Comparison of ENCODE assay signal across 8 mouse cellular contexts in genomic region chr4:133378236-133379045, GRCm38 (mm10). TPM values are rescaled to one million over a fixed set of nuclear protein-coding genes. Genes with fewer than 3 reads are reported as not detected.
DNase-seq lines count a peak whose midpoint lies in the region; ATAC-seq and TF ChIP-seq lines count a peak whose summit lies in the region.

No protein-coding gene starts in this region.

- in situ Hi-C loops in ES-E14 (cut with MboI; ENCODE audit: low sequenced_read_pairs in 2 of 2, unreplicated experiment in 2 of 2) = no loop called here

- 0 out of 2 replicates have a peak, but pooled peaks have one; percentile 11 for ATAC-seq in kidney, postnatal 0 days (replicated peaks; ENCODE audit: low FRiP score, low read depth)
- no peak for ATAC-seq in forebrain, embryonic 16.5 days
- peak; percentile 66 for ATAC-seq in limb, embryonic 14.5 days (ENCODE audit: low FRiP score, low read depth)

- peaks cover 38% of the 10 kb centered on the region for H3K4me1 ChIP-seq in kidney, postnatal 0 days (replicated peaks; ENCODE audit: insufficient read depth, low read length)
- peaks cover 12 to 32% of the 10 kb centered on the region in 2 experiments for H3K4me1 ChIP-seq in ES-E14 (ENCODE audit: control insufficient read depth in 2 of 2, insufficient read depth in 2 of 2, low read length in 2 of 2, poor library complexity in 1 of 2)
- H3K4me1 ChIP-seq in brown adipose tissue, adult 24 weeks (ENCODE audit: control insufficient read depth, insufficient read depth, insufficient read length, low read length) = peaks cover 17% of the 10 kb centered on the region
- H3K4me1 ChIP-seq in forebrain, embryonic 16.5 days (replicated peaks; ENCODE audit: control insufficient read depth, insufficient read depth, low read length) = peaks cover 21% of the 10 kb centered on the region
- H3K4me1 ChIP-seq in limb, embryonic 14.5 days (ENCODE audit: control insufficient read depth, insufficient read depth, low read length) = peaks cover 45% of the 10 kb centered on the region

- no peaks in the 10 kb centered on the region for H3K27me3 ChIP-seq in kidney, postnatal 0 days (ENCODE audit: insufficient read depth, low read length)
- H3K27me3 ChIP-seq in forebrain, embryonic 16.5 days (replicated peaks; ENCODE audit: control insufficient read depth, insufficient read depth, low read length) = no peaks in the 10 kb centered on the region
- H3K27me3 ChIP-seq in limb, embryonic 14.5 days (ENCODE audit: control insufficient read depth, insufficient read depth, low read length) = no peaks in the 10 kb centered on the region

- DNase-seq in kidney, postnatal 0 days (ENCODE audit: low spot score) = peak; percentile 53
- DNase-seq in kidney, adult 11 months = no peak
- no peak for DNase-seq in ES-E14 (ENCODE audit: low read depth, low spot score)
- DNase-seq in limb, embryonic 14.5 days (ENCODE audit: low spot score) = peak; percentile 43
- DNase-seq in retina, embryonic 14.5 days (ENCODE audit: low spot score) = peak; percentile 52
- DNase-seq in frontal cortex, postnatal 10 days (ENCODE audit: low spot score in 2 of 2) = no peak

- H3K4me3 ChIP-seq in kidney, postnatal 0 days (replicated peaks; ENCODE audit: low read depth, low read length) = no peak overlapping the region
- H3K4me3 ChIP-seq in ES-E14 (ENCODE audit: insufficient read depth in 1 of 2, low read depth in 1 of 2, low read length in 2 of 2, poor library complexity in 1 of 2, severe bottlenecking in 1 of 2) = no peak overlapping the region
- H3K4me3 ChIP-seq in brown adipose tissue, adult 24 weeks (ENCODE audit: insufficient read depth, low read depth, low read length) = no peak overlapping the region
- H3K4me3 ChIP-seq in forebrain, embryonic 16.5 days (replicated peaks; ENCODE audit: low read length) = no peak overlapping the region
- no peak overlapping the region for H3K4me3 ChIP-seq in limb, embryonic 14.5 days (replicated peaks; ENCODE audit: low read length)

- H3K9ac ChIP-seq in kidney, postnatal 0 days (ENCODE audit: low read depth, low read length) = no peak overlapping the region
- peak overlapping the region; percentile 3; the same call in 1 of the 2 replicates for H3K9ac ChIP-seq in ES-E14 (ENCODE audit: insufficient read depth, low read depth, low read length, poor library complexity, severe bottlenecking)
- H3K9ac ChIP-seq in forebrain, embryonic 16.5 days (replicated peaks; ENCODE audit: low read depth, low read length) = peak overlapping the region; percentile 17; the same call in 1 of the 2 replicates
- peak overlapping the region; percentile 18; the same call in 1 of the 2 replicates for H3K9ac ChIP-seq in limb, embryonic 14.5 days (ENCODE audit: low read depth, low read length, severe bottlenecking)

- H3K4me2 ChIP-seq in kidney, postnatal 0 days (ENCODE audit: low read length) = no peak overlapping the region
- H3K4me2 ChIP-seq in forebrain, embryonic 16.5 days (ENCODE audit: low read length) = no peak overlapping the region
- H3K4me2 ChIP-seq in limb, embryonic 14.5 days (replicated peaks; ENCODE audit: low read depth, low read length, severe bottlenecking) = peak overlapping the region; percentile 13

- peak overlapping the region; percentile 54 for H3K27ac ChIP-seq in kidney, postnatal 0 days
- peak overlapping the region; percentile 56 for H3K27ac ChIP-seq in ES-E14 (ENCODE audit: insufficient read depth, low read depth, low read length, poor library complexity, severe bottlenecking)
- H3K27ac ChIP-seq in brown adipose tissue, adult 24 weeks (replicated peaks; ENCODE audit: low read depth, low read length) = 0 out of 2 replicates have a peak overlapping the region, but pooled peaks have one; percentile 3
- no peak overlapping the region for H3K27ac ChIP-seq in forebrain, embryonic 16.5 days (ENCODE audit: low read length)
- H3K27ac ChIP-seq in limb, embryonic 14.5 days (replicated peaks; ENCODE audit: low read depth, low read length) = peak overlapping the region; percentile 67

- no peak for TF ChIP-seq CTCF in kidney, postnatal 0 days (IDR thresholded peaks at IDR 0.05; ENCODE audit: low read depth)

- no peak for TF ChIP-seq POLR2A in limb, embryonic 14.5 days (IDR thresholded peaks at IDR 0.05; ENCODE audit: borderline replicate concordance, extremely low read depth, insufficient read depth, insufficient read length)

- 0 out of 2 replicates have a peak, but pooled peaks cover 3% of the 10 kb centered on the region for H3K36me3 ChIP-seq in kidney, postnatal 0 days (ENCODE audit: insufficient read depth, low read length)
- H3K36me3 ChIP-seq in ES-E14 (ENCODE audit: control insufficient read depth, insufficient read depth, low read length, poor library complexity, severe bottlenecking) = peaks cover 4% of the 10 kb centered on the region; the same call in 1 of the 2 replicates
- no peaks in the 10 kb centered on the region for H3K36me3 ChIP-seq in forebrain, embryonic 16.5 days (ENCODE audit: control insufficient read depth, insufficient read depth)
- H3K36me3 ChIP-seq in limb, embryonic 14.5 days (ENCODE audit: control insufficient read depth, insufficient read depth, low read length) = peaks cover 15% of the 10 kb centered on the region

- 16% methylated on average over 13 of the region's 13 CpGs for WGBS in kidney, postnatal 0 days
- WGBS in forebrain, embryonic 16.5 days = 9% methylated on average over 13 of the region's 13 CpGs
- WGBS in limb, embryonic 14.5 days = 12% methylated on average over 13 of the region's 13 CpGs

- no peaks in the 10 kb centered on the region for H3K9me3 ChIP-seq in kidney, postnatal 0 days (replicated peaks; ENCODE audit: low read length)
- no peaks in the 10 kb centered on the region for H3K9me3 ChIP-seq in ES-E14 (ENCODE audit: control insufficient read depth, insufficient read depth, low read depth, low read length)
- H3K9me3 ChIP-seq in forebrain, embryonic 16.5 days (ENCODE audit: control insufficient read depth, low read length) = no peaks in the 10 kb centered on the region
- no peaks in the 10 kb centered on the region for H3K9me3 ChIP-seq in limb, embryonic 14.5 days (ENCODE audit: control insufficient read depth, low read length)

TF ChIP-seq in ES-E14, 5 proteins besides CTCF, POLR2A, EP300 and RAD21:
- TF ChIP-seq MAFK (IDR thresholded peaks at IDR 0.05; ENCODE audit: insufficient read depth, low read depth, low read length) (peak; percentile 84), CHD2 (IDR thresholded peaks at IDR 0.05; ENCODE audit: low read depth, low read length) (no peak)

RNA-seq across cellular contexts. Expression of gene Slc9a1, which starts 8.9 kb away (rescaled TPM):
- 5.7 and 7.1 TPM in 2 replicates for polyA plus RNA-seq in kidney, postnatal 0 days (2015; fragmentation: Nextera tagmentation; extraction: Ambion mirVana)
- total RNA-seq in ES-E14 (2012; rRNA removed) = 24.7 and 24.9 TPM in 2 replicates
- polyA plus RNA-seq in brown adipose tissue, adult 24 weeks (2012; ENCODE audit: insufficient read depth, insufficient read length, missing spikeins) = 8.6 and 10.3 TPM in 2 replicates
- 8.1 and 10.7 TPM in 2 replicates for polyA plus RNA-seq in forebrain, embryonic 16.5 days (2015; fragmentation: Nextera tagmentation; extraction: Ambion mirVana)
- 36.7 and 46.7 TPM in 2 replicates for polyA plus RNA-seq in limb, embryonic 14.5 days (2012; rRNA removed)
- polyA plus RNA-seq in limb, embryonic 14.5 days (2014; fragmentation: Nextera tagmentation; extraction: Ambion mirVana) = 11.4 and 11.5 TPM in 2 replicates

RNA-seq across cellular contexts. Expression of gene Wdtc1, which starts 25.2 kb away (rescaled TPM):
- 9.9 and 11.2 TPM in 2 replicates for polyA plus RNA-seq in kidney, postnatal 0 days (2015; fragmentation: Nextera tagmentation; extraction: Ambion mirVana)
- total RNA-seq in ES-E14 (2012; rRNA removed) = 65.6 and 91.8 TPM in 2 replicates
- 25.6 TPM in 2 replicates for polyA plus RNA-seq in brown adipose tissue, adult 24 weeks (2012; ENCODE audit: insufficient read depth, insufficient read length, missing spikeins)
- polyA plus RNA-seq in forebrain, embryonic 16.5 days (2015; fragmentation: Nextera tagmentation; extraction: Ambion mirVana) = 16.2 and 19.3 TPM in 2 replicates
- 27.8 and 35.9 TPM in 2 replicates for polyA plus RNA-seq in limb, embryonic 14.5 days (2012; rRNA removed)
- polyA plus RNA-seq in limb, embryonic 14.5 days (2014; fragmentation: Nextera tagmentation; extraction: Ambion mirVana) = 17.6 and 18.6 TPM in 2 replicates

Comparison
In these comparisons a context has a peak if more than half of its experiments do, and no peak if none do; other contexts are left out.
1. DNase-seq: peak in kidney, postnatal 0 days (single experiment), limb, embryonic 14.5 days (single experiment) and retina, embryonic 14.5 days (single experiment); none in kidney, adult 11 months (single experiment), ES-E14 (single experiment) and frontal cortex, postnatal 10 days (0 of 2).